Mouse (Mus musculus): ENCODE data around the gene Rpl21. TPM values are rescaled to one million over a fixed set of nuclear protein-coding genes. Genes with fewer than 3 reads are reported as not detected.

Gene Rpl21
- total RNA-seq, 2 experiments from 2014 or later, result 211 to 238 TPM

GRCm38 (mm10) chr5:146829528-146829927 is 3.2 kb upstream of the Rpl21 start:
- DNase-seq, result no peak
- intact Hi-C loops (cut with DNase I), result no loop called here

- intact Hi-C loops (cut with DNase I), result loop anchor here (5.0 kb wide), 1 partner anchor 35 kb away; the partner anchor contains the start of gene Usp12
- no peak for DNase-seq
Observed at GRCm38 (mm10) chr5:146832435-146832768, 288 bp upstream of the Rpl21 start.

DNA sequence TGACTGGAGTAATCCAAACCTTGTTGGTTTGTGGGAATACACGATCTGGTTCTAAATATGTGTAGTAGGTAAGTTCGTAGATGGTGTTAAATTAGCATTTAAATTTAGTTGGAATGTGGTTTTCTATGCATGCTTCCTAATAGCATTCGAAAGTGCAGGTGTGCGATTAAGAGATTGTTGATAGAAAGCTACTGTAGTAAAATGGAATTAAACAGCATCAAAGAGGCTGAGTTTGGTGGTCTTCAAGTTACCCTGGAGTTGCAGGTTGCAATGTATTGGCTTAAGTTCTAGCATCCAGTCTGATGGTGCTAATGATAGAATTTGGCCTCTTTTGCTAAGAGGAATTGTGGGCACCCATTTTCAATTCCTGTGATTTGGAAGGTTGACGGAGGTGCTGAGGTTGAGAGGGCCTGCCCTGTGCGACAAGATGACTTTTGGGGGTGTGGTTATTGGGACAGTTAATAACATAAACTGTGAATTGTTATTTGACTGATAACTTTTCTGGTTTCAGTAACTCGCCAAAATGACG is 1.0 kb downstream of the Rpl21 start:
- DNase-seq, result no peak
- intact Hi-C loops (cut with DNase I), result loop anchor here (5.0 kb wide), 1 partner anchor 36 kb away; the partner anchor contains the start of gene Usp12

DNA sequence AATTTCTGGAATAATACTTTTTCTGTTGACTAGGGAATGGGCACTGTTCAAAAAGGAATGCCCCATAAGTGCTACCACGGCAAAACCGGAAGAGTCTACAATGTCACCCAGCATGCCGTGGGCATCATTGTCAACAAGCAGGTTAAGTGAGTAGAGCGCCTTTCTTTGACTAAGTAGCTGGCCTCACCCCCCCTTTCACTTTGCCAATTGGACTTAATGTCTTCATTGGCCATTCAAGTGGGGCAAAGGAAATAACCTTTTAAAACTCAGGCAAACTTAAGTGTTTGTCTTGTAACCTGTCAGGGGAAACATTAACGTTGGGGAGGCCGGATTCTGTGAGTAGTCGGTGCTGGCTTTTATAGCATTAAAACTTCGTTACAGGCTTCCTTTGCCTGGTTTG is 2.3 kb downstream of the Rpl21 start:
- intact Hi-C loops (cut with DNase I), result loop anchor here (5.0 kb wide), 1 partner anchor 38 kb away; the partner anchor contains the start of gene Usp12
- DNase-seq, result no peak

DNA sequence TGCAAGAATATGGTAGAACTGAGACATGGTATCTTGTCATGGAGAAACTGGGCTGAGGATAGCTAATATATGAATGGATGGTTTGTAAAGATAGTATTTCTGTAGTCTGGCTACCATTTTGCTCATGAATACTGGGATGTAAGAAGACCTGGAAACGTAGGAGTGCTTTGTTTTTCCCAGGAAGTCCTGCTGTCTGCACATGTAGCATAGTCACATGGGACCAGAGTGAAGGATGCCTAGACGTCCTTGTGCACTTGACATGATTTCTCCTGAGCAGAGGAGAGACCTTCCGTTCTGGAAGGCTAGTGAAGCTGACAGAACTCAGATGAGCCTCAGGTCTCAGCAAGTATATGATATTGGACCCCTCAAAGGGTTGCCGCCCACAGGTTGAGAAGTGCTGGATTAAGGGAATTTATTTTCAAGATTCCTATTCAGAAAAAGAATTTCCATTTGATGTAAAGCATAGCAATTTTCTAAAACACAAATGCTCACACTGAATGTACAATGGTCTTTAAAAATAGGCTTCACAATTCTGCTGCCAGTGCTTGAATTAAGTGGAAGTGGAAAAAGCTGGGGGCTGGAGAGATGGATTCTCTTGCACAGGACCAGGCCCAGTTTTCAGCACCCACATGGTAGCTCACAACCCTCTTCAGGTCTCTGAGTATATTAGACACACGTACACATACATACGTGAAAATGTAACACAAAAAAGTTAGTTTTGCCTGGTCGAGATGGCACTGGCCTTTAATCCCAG is 5.5 kb downstream of the Rpl21 start:
- intact Hi-C loops (cut with DNase I), result no loop called here

DNA sequence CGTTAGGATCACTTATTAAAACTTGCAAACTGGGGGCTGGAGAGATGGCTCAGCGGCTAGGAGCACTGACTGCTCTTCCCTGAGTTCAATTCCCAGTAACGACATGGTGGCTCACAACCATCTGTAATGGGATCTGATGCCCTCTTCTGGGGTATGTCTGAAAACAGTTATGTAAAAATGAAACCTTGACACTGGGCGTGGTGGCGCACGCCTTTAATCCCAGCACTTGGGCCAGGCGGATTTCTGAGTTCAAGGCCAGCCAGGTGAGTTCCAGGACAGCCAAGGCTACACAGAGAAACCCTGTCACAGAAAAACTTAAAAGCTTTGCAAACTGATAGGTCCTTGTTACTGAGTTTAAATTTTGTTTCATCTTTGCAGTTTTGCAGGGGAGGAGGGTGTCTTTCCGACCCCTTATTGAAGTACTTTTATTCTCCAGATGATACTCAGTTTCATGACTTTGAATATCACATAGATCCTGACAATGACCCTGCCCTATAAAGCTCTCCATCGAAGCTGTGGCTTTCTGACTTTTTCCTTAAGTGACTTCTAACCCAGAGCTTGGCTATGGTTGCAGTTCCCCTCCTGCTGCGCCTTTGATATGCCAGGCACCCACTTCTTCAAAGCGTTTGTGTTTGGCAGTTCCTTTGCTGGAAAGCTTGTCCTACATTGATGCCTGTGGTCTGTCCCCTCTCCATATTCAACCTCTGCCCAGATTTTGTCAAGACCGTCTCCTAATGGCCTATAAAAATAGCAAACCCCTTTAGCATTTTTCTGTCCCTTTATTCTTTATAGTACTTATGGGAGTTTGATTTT is 6.4 kb downstream of the Rpl21 start:
- no peak for DNase-seq
- intact Hi-C loops (cut with DNase I), result no loop called here

More for the DNA sequence above, 5.5 kb downstream of the Rpl21 start:
- no peak for DNase-seq

DNA sequence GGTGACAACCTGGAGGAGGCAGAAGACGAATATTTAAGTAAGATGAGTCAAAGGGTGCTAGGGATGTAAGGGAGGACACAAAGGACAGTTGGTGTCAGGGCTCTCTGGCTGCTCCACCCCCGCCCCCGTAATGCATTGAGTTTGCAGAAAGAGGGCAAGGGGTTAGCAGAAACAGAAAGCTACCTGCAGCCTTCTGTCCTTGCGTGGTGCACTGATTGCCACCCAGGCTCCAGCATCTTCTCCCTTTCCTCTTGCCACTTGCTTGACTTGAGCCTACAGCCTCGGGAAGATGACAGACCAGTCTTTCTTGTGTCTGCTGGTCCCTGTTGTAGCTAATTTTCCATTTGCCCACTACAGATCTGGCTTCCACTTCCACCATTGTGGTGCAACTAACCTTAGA is 7.1 kb downstream of the Rpl21 start:
- DNase-seq, result no peak
- intact Hi-C loops (cut with DNase I), result no loop called here

GRCm38 (mm10) chr5:146840422-146840821 is 7.7 kb downstream of the Rpl21 start:
- intact Hi-C loops (cut with DNase I), result no loop called here
- DNase-seq, result no peak

GRCm38 (mm10) chr5:146841301-146841700 is 8.6 kb downstream of the Rpl21 start:
- intact Hi-C loops (cut with DNase I), result no loop called here
- no peak for DNase-seq

- intact Hi-C loops (cut with DNase I), result no loop called here
- DNase-seq, result no peak
Observed at GRCm38 (mm10) chr5:146841996-146842395, 9.3 kb downstream of the Rpl21 start.

DNA sequence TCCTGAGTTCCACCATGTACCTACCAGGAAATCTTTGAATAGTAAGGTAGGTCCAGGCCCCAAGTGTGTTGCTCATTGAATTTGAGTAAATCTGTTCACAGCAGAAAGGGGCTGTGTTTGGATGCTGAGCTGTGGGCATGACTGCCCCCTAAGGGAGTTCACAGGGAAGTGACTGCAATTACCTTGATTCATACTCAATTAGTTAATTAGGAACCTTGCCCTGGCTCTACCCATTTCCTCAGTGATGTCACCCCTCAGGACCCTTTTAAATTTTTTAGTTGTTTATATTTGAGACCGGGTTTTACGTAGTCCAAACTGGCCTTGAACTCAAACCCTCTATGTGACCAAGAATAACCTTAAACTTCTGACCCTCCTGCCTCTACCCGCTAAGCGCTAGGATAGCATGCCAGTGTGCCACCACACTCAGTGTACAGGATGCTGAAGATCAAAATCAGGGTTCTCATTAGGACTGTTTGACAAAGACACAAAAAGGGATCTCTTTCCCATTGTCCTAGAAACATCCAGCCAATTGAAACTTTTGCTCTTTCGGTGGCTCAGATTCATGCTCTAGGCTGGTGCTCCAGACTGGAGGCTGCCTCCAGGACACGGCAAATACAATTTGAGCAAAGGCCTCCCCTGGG is 11.7 kb downstream of the Rpl21 start:
- intact Hi-C loops (cut with DNase I), result no loop called here

GRCm38 (mm10) chr5:146844945-146845365 is 12.3 kb downstream of the Rpl21 start, which contains the start of gene Rasl11a:
Rasl11a (plus strand) TSS chr5:146845071.
- intact Hi-C loops (cut with DNase I), result loop anchor here (5.0 kb wide), 1 partner anchor 47 kb away; no protein-coding TSS in a partner anchor
- DNase-seq, result peak; percentile 73

More for the DNA sequence above, 11.7 kb downstream of the Rpl21 start:
- DNase-seq, result no peak

DNA sequence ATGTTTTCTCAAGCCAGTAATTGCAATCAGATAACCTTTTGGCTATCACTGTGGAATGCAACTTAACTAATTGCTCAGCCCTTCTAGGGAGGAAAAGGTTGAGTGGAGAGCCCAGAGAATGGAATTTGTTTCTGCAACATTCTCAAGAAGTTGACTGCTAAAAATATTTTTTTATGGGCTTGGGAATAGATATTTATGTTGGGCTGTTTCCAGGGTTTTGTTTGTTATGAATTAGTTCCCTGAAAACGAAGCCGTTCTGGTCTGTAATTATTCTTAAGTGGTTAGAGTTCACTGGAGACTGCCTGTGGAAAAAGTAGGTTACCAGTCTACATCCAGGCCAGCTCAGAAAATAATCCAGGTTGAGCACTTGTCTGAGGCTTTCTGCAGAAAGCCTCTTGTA is 13.8 kb downstream of the Rpl21 start:
- intact Hi-C loops (cut with DNase I), result loop anchor here (5.0 kb wide), 1 partner anchor 46 kb away; no protein-coding TSS in a partner anchor
- no peak for DNase-seq

DNA sequence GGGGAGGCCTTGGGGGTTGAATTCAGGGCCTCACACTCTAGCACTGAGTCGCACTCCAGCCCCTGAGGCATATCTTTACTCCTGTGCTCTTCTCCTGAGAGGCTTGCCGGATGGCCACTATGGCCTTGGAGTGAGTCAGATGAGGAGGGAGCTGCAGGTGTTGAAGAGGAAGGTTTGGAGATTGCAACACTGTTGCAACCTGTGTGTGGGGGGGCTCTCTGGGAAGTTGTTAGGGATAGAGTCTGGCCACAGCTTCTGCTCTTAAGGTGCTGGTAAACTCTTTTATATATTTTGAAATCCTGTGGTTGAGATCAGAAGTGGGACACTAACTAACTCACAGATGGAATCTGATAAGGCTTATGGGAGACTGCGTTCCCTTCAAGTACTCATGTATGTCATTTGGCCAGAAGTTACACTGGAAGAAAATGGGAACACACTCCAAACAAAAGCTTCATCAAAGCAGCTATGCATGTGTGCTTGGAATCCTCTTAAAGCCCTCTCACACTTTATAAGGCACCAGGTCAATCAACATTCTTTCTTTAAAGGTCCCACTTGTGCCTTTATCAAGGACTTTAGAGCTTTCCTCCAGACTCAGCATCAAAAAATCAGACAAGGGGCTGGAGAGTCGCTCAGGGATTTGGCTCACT is 16.4 kb downstream of the Rpl21 start:
- intact Hi-C loops (cut with DNase I), result loop anchor here (5.0 kb wide), 1 partner anchor 43 kb away; no protein-coding TSS in a partner anchor

GRCm38 (mm10) chr5:146856106-146856505 is 23.4 kb downstream of the Rpl21 start:
- intact Hi-C loops (cut with DNase I), result no loop called here
- DNase-seq, result no peak

More for the DNA sequence above, 16.4 kb downstream of the Rpl21 start:
- DNase-seq, result no peak

DNA sequence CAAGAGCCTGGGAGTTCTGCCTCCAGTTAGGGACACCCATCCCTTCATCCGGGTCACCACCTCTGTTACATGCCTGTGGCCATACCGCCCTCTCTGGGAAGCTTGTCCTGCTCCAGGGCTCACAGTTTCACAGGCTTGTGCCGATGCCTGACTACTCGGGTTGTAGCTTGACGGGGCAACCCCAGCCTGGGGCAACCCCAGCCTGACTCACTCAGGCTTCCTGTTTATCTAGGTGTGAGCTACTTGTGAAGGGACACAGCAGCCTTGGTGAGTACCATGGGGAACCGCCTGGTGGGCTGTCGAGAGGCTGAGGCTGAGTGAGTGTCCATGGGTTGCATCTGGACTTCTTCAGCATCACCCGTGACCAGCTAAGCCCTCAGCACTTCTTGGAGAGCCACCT is 24.9 kb downstream of the Rpl21 start:
- no peak for DNase-seq
- intact Hi-C loops (cut with DNase I), result no loop called here

DNA sequence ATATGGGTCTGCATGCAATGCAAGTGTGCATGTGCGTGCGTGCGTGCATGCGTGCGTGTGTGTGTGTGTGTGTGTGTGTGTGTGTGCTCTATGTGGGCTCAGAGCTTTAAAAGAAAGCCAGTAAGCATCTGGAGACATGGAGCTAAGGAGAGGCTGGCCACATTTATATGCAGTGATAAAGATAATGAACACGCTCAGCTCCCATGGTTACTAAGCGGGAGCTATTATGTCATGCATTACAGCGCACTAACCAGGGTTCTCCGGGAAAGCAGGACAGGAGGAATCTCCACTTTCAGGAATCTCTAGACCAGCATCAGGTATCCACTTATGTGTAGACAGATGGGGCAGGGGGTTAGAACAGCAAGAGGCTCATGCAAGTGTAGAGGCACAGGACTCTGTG is 26.1 kb downstream of the Rpl21 start:
- no peak for DNase-seq
- intact Hi-C loops (cut with DNase I), result no loop called here

- no peak for DNase-seq
- intact Hi-C loops (cut with DNase I), result no loop called here
Observed at GRCm38 (mm10) chr5:146859246-146859645, 26.6 kb downstream of the Rpl21 start.

GRCm38 (mm10) chr5:146860222-146860998 is 27.7 kb downstream of the Rpl21 start:
- DNase-seq, result peak; percentile 24
- intact Hi-C loops (cut with DNase I), result no loop called here
